Mouse (Mus musculus) testis, adult 2 months (tissue): ENCODE measurements around the gene Cdx4. TPM values are rescaled to one million over a fixed set of nuclear protein-coding genes. Genes with fewer than 3 reads are reported as not detected.

Experiments
- H3K27ac ChIP-seq: fragments of 200-500 bp; 2 replicates; pipeline ENCODE4 v1.5.1; 2012; ENCODE audit warnings: low read depth, low read length; ENCODE audit not compliant: control insufficient read depth, insufficient read depth
- H3K27me3 ChIP-seq: fragments of 200-500 bp; 2 replicates; pipeline ENCODE4 v1.6.1; 2012; ENCODE audit warnings: mild to moderate bottlenecking, low read length, moderate library complexity; ENCODE audit not compliant: control insufficient read depth, insufficient read depth
- H3K36me3 ChIP-seq: fragments of 200-500 bp; 2 replicates; pipeline ENCODE4 v1.6.1; 2012; ENCODE audit warnings: mild to moderate bottlenecking, low read length; ENCODE audit not compliant: control insufficient read depth, insufficient read depth
- H3K4me1 ChIP-seq: fragments of 200-500 bp; 2 replicates; pipeline ENCODE4 v1.6.1; 2012; ENCODE audit warnings: low read length; ENCODE audit not compliant: control insufficient read depth, insufficient read depth
- H3K4me3 ChIP-seq: fragments of 200-500 bp; 2 replicates; pipeline ENCODE4 v1.5.1; 2012; ENCODE audit warnings: low read depth, mild to moderate bottlenecking, low read length, moderate library complexity, mixed read lengths; ENCODE audit not compliant: control insufficient read depth
- CTCF ChIP-seq: fragments of 200-500 bp; IDR thresholded peaks from 2 replicates; pipeline ENCODE4 v1.5.1; 2012; ENCODE audit warnings: low read depth, mild to moderate bottlenecking, inconsistent platforms, low read length, moderate library complexity; ENCODE audit not compliant: control insufficient read depth, insufficient read depth, insufficient replicate concordance
- POLR2A ChIP-seq: fragments of 200-500 bp; IDR thresholded peaks from 2 replicates; pipeline ENCODE4 v1.6.1; 2012; ENCODE audit warnings: low read depth, mild to moderate bottlenecking, inconsistent platforms, low read length, moderate library complexity; ENCODE audit not compliant: control insufficient read depth
- polyA plus RNA-seq: library from polyadenylated mRNA; depleted of rRNA; stranded (reverse); fragments of >200 nt; gene quantifications from 2 replicates; pipeline ENCODE4 v1.2.3, GENCODE M21; 2012

Cdx4 gene
- polyA plus RNA-seq, 1 experiment: not detected

DNA sequence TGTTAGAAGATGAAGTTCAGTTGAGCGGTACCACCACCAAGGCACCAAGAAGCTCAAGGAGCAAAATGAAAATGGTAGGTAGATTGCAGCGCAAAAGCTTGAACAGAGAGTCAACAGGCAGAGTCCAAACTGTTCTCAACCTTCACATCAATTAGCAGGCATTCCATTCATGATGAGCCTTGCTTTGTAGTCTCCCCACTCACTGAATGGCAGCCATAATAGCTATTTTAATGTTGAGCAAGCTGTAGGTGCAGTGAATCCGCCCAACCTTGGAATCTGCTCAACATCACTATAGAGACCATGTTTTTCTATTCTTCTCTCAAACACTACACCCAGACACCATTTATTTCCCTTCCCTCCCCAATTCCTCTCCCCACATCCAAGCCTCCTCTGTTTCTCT lies 9.5 kb upstream of the Cdx4 start:
- no peak overlapping the region for H3K4me3 ChIP-seq
- H3K27me3 ChIP-seq: no peaks in the 10 kb centered on the region

DNA sequence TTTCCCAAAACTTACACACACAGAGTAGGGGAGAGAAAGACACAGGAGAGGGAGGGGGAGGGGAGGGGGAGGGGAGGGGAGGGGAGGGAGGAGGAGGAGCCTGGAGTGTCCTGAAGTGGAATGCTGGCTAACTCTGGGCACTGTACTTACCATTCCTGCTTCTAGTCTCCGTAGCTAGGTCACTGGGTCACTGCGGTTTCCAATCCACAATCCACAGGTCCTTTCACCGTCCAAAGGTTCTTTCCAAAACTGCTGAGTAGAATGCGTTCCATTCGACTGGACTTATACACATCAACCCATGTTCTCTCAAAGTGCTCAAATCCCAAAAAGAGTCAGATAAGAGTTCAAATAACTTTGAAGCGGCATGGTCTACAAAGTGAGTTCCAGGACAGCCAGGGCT lies 7.1 kb upstream of the Cdx4 start:
- Histone ChIP-seq H3K4me1 (no peaks in the 10 kb centered on the region), H3K36me3 (no peaks in the 10 kb centered on the region), H3K4me3 (no peak overlapping the region), H3K27me3 (no peaks in the 10 kb centered on the region), H3K27ac (no peak overlapping the region)
- no peak for TF ChIP-seq POLR2A
- no peak for TF ChIP-seq CTCF

More for the DNA sequence above, 9.5 kb upstream of the Cdx4 start:
- Histone ChIP-seq H3K4me1 (no peaks in the 10 kb centered on the region), H3K27ac (no peak overlapping the region), H3K36me3 (no peaks in the 10 kb centered on the region)
- TF ChIP-seq POLR2A: no peak
- TF ChIP-seq CTCF: no peak

DNA sequence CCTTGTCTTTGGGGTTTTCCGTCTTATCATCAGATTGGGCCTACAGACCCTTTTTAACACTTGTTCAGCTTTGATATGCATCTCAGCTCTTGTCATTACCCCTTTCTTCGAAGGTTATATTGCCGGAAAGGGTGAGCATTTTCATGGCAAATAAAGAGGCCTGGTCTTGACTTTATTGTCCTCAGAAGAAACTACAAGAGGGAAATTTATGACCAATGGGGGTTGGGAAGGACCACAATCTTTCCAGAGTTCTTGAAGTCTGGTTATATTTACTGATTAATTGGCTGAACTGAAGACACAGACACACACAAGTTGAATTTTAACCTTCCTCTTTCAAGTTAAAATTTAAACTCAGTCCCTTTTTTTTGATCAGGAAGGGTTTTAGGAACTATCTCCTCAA lies 4.7 kb downstream of the Cdx4 start:
- no peak overlapping the region for H3K27ac ChIP-seq
- TF ChIP-seq CTCF (no peak), POLR2A (no peak)

DNA sequence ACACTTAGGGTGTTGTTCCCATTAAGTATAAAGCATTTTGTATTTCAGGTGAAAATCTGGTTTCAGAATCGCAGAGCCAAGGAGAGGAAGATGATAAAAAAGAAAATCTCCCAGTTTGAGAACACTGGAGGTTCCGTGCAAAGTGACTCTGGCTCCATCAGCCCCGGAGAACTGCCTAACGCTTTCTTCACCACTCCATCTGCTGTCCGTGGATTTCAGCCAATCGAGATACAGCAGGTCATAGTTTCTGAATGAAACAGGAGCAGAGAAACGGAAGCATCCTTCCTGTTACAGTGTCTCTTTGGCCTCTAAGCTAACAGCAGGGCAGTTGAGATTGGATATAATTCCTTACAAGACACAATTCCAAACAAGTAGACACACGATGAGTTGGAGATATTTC lies 8.2 kb downstream of the Cdx4 start:
- Histone ChIP-seq H3K36me3 (no peaks in the 10 kb centered on the region), H3K4me3 (no peak overlapping the region), H3K27ac (no peak overlapping the region), H3K27me3 (no peaks in the 10 kb centered on the region), H3K4me1 (no peaks in the 10 kb centered on the region)
- TF ChIP-seq POLR2A: no peak
- TF ChIP-seq CTCF: no peak

More for the DNA sequence above, 4.7 kb downstream of the Cdx4 start:
- 0 out of 2 replicates have a peak, but pooled peaks cover 2% of the 10 kb centered on the region for H3K4me1 ChIP-seq
- no peak overlapping the region for H3K4me3 ChIP-seq
- no peaks in the 10 kb centered on the region for H3K36me3 ChIP-seq
- H3K27me3 ChIP-seq: no peaks in the 10 kb centered on the region

DNA sequence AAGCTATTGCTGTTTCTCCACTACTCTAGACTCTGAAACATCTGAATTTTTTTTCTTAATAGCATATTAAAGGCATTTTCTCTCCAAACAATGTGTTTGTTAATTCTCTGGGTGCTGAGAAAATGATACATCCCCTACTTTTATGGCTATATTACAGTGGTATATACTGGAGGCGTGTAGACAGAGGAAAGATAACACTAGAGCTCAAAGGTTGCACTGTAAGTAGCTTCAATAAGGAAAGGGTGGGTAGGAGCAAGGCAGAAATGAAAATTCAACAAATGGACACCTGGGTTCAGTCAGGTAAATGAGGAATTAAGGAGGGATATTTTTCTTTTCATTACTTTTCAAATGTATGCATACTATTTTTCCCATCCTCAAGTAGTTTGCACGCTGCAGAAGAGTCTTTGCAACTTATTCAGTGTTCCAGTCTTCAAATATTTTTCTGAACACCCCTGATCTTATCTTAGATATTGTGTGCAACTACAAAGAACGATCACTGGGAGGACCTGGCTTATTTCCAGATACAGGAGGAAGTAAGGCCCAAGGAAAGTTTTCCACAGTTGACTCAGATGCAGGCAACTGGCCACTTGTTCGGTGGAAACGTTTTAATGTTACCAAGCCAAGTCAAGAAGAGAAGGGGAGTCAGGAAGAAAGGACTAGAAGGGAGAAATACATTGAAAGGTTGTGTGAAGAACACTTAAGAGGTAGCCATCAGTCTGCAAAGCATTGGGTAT lies 10.1 kb downstream of the Cdx4 start:
- Histone ChIP-seq H3K4me1 (no peaks in the 10 kb centered on the region), H3K27me3 (no peaks in the 10 kb centered on the region), H3K4me3 (no peak overlapping the region), H3K36me3 (no peaks in the 10 kb centered on the region), H3K27ac (no peak overlapping the region)
- TF ChIP-seq POLR2A (no peak), CTCF (no peak)

DNA sequence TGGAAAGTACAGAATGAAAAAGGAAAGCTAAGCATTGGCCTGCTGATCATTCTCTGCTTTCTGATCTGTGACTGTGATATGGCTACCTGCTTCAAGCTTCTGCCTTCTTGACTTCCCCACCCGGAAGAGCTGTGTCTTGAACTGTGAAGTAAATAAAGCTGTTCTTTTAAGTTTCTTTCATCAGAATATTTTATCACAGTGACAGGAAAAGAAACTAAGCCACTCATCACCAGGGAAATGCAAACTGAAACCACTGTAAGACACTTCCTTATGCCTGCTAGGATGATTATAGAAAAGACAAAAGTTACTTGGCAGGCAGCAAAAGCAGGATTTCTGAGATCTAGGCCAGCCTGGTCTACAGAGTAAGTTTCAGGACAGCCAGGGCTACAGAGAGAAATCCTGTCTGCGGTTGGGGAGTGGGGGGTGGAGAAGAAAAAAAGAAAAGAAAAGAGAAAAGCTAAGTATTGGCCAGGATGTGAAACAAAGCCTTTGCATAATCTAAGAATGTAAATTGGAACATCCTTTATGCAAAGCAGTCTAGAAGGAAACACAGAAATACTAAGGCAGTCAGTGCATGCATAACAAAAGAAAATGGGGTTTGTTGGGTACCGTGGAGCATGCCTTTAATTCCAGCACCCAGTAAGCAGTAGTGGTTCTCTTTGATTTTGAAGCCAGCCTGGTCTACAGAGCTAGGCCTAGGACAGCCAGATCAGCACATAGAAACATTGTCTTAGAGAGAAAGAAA lies 20.3 kb downstream of the Cdx4 start:
- Histone ChIP-seq H3K36me3 (no peaks in the 10 kb centered on the region), H3K4me1 (no peaks in the 10 kb centered on the region), H3K4me3 (no peak overlapping the region), H3K27ac (no peak overlapping the region), H3K27me3 (no peaks in the 10 kb centered on the region)
- TF ChIP-seq POLR2A (no peak), CTCF (no peak)

DNA sequence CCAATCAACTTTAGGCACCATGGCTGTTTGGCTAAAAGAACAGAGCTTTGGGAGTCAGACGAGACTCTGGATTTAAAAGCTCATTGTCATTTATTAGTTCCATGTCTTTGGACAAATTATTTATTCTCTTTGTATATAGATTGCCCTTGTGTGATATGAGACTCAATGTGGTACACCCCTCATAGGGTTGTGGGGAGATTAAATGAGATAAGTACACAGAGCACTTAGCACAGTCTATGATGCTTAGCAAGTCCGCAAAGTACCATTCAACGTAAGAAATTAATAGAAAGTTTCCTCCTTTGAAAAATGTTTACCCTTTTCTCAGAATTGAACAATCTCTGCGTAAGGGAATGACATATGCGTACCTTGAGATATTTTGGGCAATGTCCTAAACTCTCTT lies 34.6 kb downstream of the Cdx4 start:
- no peak for TF ChIP-seq POLR2A
- TF ChIP-seq CTCF: no peak
- Histone ChIP-seq H3K4me3 (no peak overlapping the region; the same call in 1 of the 2 replicates), H3K4me1 (no peaks in the 10 kb centered on the region), H3K36me3 (no peaks in the 10 kb centered on the region), H3K27ac (no peak overlapping the region), H3K27me3 (no peaks in the 10 kb centered on the region)
